Mouse (Mus musculus) hindbrain, embryonic 16.5 days (tissue): ENCODE measurements around the gene Nkain4. TPM values are rescaled to one million over a fixed set of nuclear protein-coding genes. Genes with fewer than 3 reads are reported as not detected.

Experiments used
- ATAC-seq: fragments of 200-750 bp; cut with Nextera tagmentation; 2 replicates; pipeline ENCODE4 v1.8.0; 2017; ENCODE audit warnings: moderate TSS enrichment, moderate library complexity
- H3K27ac ChIP-seq: fragments of 300-500 bp; sonication (generic); 2 replicates; pipeline ENCODE4 v1.5.1; 2014; ENCODE audit warnings: low read depth, mild to moderate bottlenecking, control low read depth, low read length, moderate library complexity
- H3K27me3 ChIP-seq: fragments of 300-500 bp; sonication (generic); replicated peaks from 2 replicates; pipeline ENCODE4 v1.6.1; 2014; ENCODE audit warnings: low read length; ENCODE audit not compliant: control insufficient read depth, insufficient read depth
- H3K36me3 ChIP-seq: fragments of 300-500 bp; sonication (generic); 2 replicates; pipeline ENCODE4 v1.6.1; 2014; ENCODE audit warnings: mild to moderate bottlenecking, low read length, moderate library complexity, mixed read lengths; ENCODE audit not compliant: control insufficient read depth, insufficient read depth
- H3K4me1 ChIP-seq: fragments of 300-500 bp; sonication (generic); 2 replicates; pipeline ENCODE4 v1.6.1; 2014; ENCODE audit warnings: low read depth, low read length; ENCODE audit not compliant: control insufficient read depth, insufficient read depth
- H3K4me2 ChIP-seq: fragments of 300-500 bp; sonication (generic); 2 replicates; pipeline ENCODE4 v1.6.1; 2014; ENCODE audit warnings: mild to moderate bottlenecking, low read length, control low read depth, moderate library complexity
- H3K4me3 ChIP-seq: fragments of 300-500 bp; sonication (generic); 2 replicates; pipeline ENCODE4 v1.5.1; 2014; ENCODE audit warnings: mild to moderate bottlenecking, low read length, control low read depth, moderate library complexity
- H3K9ac ChIP-seq: fragments of 300-500 bp; sonication (generic); 2 replicates; pipeline ENCODE4 v1.6.1; 2014; ENCODE audit warnings: low read depth, mild to moderate bottlenecking, control low read depth, low read length, moderate library complexity
- H3K9me3 ChIP-seq: fragments of 300-500 bp; sonication (generic); 2 replicates; pipeline ENCODE4 v1.6.1; 2014; ENCODE audit warnings: mild to moderate bottlenecking, low read length, moderate library complexity; ENCODE audit not compliant: control insufficient read depth
- WGBS: fragments of 180-500 bp; shearing (Covaris S2); extraction: QIAGEN DNeasy Blood & Tissue Kit; methylation state at CpG from one replicate; pipeline ENCODE4 v1.1.7; 2014; 5-methylcytosine and 5-hydroxymethylcytosine counted together
- polyA plus RNA-seq: library from polyadenylated mRNA; unstranded; fragments of >200 nt; fragmentation: Nextera tagmentation; extraction: Ambion mirVana; gene quantifications from 2 replicates; pipeline ENCODE4 v1.2.1, GENCODE M21; 2015

Nkain4 gene
- polyA plus RNA-seq, 1 experiment from 2014 or later: 106 TPM

GRCm38 (mm10) chr2:180928723-180929122 is 25.8 kb downstream of the Nkain4 start, which contains the start of gene Birc7:
TSS of gene Birc7 (plus strand) at chr2:180929023.
- Histone ChIP-seq H3K4me2 (no peak within 1 kb of the TSS), H3K9ac (no peak within 1 kb of the TSS), H3K9me3 (no peaks in the 10 kb centered on the region), H3K27me3 (no peaks in the 10 kb centered on the region), H3K4me1 (no peaks in the 10 kb centered on the region), H3K36me3 (no peaks in the 10 kb centered on the region), H3K4me3 (no peak within 1 kb of the TSS), H3K27ac (no peak within 1 kb of the TSS)
- ATAC-seq: 0 out of 2 replicates have a peak, but pooled peaks have one; percentile 11
- WGBS: 36% methylated on average over 4 of the region's 4 CpGs

DNA sequence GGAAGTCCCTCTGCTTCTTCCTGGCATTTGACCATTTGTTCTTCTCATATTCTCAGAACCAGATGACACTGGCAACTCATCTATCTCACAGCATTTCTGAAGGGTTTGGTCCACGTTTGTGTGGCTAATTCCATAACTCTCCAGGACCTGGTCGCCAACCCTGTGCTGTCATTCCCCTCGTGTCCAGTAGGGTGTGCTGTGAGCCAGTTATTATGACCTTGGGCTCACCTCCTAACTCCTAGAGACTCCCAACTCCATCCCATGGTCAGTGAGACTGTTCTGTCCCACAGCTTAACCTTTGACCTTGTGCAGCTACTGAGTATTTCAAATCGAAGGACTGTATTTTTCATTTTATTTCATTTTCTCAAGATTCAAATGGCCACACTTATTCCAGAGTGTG is 29.3 kb downstream of the Nkain4 start:
- 5% methylated on average over 4 of the region's 4 CpGs for WGBS
- H3K4me2 ChIP-seq: no peak overlapping the region
- H3K4me1 ChIP-seq: no peaks in the 10 kb centered on the region
- no peaks in the 10 kb centered on the region for H3K36me3 ChIP-seq
- no peak overlapping the region for H3K27ac ChIP-seq
- no peaks in the 10 kb centered on the region for H3K27me3 ChIP-seq
- H3K4me3 ChIP-seq: no peak overlapping the region
- no peak for ATAC-seq
- H3K9me3 ChIP-seq: no peaks in the 10 kb centered on the region
- H3K9ac ChIP-seq: no peak overlapping the region

DNA sequence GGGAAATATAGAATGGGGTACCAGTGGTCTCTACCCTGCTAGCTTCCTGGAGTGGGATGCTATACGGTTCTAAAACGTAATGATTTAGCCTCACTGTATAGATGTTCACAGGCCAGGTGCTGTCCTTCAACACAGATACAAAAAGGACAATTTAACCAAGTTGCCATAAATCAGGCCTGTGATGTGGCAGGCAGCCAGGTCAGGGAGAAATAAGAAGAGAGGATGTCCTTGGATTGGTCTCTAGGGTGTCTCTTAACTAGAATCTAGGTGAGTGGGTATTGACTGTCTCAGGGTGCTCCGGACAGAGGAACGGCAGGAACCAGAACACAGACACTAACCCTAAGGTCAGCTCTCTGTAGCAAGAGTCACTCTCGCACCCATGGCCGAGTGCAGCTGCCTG is 31.8 kb downstream of the Nkain4 start:
- Histone ChIP-seq H3K27me3 (no peaks in the 10 kb centered on the region), H3K4me3 (no peak overlapping the region), H3K27ac (no peak overlapping the region), H3K4me1 (peaks cover 9% of the 10 kb centered on the region), H3K4me2 (no peak overlapping the region), H3K9ac (no peak overlapping the region), H3K9me3 (no peaks in the 10 kb centered on the region), H3K36me3 (peaks cover 1% of the 10 kb centered on the region; the same call in 1 of the 2 replicates)
- WGBS: 86% methylated on average over 6 of the region's 6 CpGs
- ATAC-seq: no peak

DNA sequence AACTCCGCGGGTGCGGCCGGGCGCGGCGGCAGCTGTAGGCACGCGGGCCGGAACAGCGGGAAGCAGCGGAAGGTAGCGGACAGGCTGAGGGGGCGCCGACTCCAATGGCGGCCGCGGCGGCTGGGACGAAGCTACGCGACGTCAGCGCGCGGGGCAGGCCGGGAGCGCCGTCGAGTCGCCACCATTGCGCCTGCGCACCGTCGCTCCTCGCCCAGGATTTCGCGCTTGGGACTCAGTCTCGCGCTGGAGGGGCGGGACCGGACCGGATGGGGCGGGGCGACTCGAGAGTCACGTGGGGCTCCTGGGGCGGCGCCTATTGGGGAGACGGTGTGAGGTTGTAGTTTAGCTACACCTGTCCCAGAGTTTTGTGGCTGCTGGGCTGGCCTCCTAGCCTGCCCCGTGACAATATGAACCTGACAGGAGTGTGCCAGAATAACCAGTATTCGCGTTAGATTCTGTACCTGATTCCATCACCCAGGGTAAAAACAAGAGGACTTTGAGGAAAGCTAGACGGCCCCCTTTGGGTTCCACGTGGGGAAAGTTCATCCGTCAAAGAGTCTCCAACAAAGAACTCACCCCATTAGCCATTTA is 33.6 kb downstream of the Nkain4 start, which contains the start of gene Ythdf1:
Ythdf1 (minus strand) TSS at position 140 of the 591 bp plus-strand sequence.
- H3K27me3 ChIP-seq: no peaks in the 10 kb centered on the region
- peak within 1 kb of the TSS; percentile 90 for H3K9ac ChIP-seq
- peak within 1 kb of the TSS; percentile 100 for H3K4me3 ChIP-seq
- H3K9me3 ChIP-seq: no peaks in the 10 kb centered on the region
- H3K36me3 ChIP-seq: peaks cover 5% of the 10 kb centered on the region
- H3K4me1 ChIP-seq: peaks cover 9% of the 10 kb centered on the region
- WGBS: under 1% methylated on average over 42 of the region's 56 CpGs
- H3K27ac ChIP-seq: peak within 1 kb of the TSS; percentile 68
- ATAC-seq: peak; percentile 95
- H3K4me2 ChIP-seq: peak within 1 kb of the TSS; percentile 92

DNA sequence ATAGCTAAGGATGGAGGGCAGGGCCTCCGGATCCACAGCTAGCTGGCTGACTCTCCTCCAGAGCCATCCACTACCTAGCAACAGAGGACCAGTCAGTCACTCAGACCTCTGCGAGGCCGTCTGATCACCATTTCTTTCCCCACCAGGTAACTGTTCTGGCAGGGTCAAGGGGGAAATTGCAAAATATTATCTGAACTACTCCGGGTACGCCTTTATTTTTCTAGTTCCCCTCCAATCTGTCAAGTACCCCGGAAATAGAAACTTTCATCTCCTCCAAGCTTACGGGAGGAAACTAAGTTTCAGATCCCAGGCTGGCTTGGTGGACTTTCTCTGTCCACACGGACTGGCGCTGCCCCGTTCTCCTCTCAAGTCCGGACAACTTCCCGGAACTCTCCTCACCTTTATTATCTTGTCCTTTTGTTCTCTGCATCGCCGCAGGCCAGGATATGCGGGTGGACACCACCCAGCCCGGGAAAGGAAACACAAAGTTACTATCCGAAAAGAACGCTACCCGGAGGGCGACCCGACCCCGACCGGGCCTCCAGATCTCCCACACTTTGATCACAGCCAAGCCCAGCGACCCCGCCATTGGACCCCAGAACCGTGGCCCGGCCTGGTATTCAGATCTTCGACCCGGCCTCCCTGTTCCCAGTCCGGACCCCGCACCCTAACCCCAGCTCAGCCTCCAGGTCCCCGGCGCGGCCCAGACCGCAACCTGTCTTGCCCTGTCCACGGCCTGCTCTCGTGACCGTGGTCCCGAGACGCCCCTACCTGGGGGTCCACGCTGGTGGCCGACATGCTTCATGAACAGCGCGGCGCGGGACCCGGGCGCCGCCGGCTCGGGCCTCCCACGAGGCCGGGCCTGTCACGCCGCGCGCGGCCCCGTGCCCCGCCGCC is 34.3 kb downstream of the Nkain4 start:
- Histone ChIP-seq H3K9me3 (no peaks in the 10 kb centered on the region), H3K4me3 (peak overlapping the region; percentile 100), H3K9ac (peak overlapping the region; percentile 90), H3K4me1 (peaks cover 9% of the 10 kb centered on the region), H3K4me2 (peak overlapping the region; percentile 92), H3K27me3 (no peaks in the 10 kb centered on the region), H3K36me3 (peaks cover 10% of the 10 kb centered on the region), H3K27ac (peak overlapping the region; percentile 68)
- 1% methylated on average over 61 of the region's 61 CpGs for WGBS
- ATAC-seq: peak; percentile 76

GRCm38 (mm10) chr2:180915886-180916433 is 38.5 kb downstream of the Nkain4 start:
- H3K9ac ChIP-seq: no peak overlapping the region
- no peaks in the 10 kb centered on the region for H3K27me3 ChIP-seq
- H3K4me2 ChIP-seq: no peak overlapping the region
- H3K9me3 ChIP-seq: no peaks in the 10 kb centered on the region
- no peak overlapping the region for H3K4me3 ChIP-seq
- H3K27ac ChIP-seq: no peak overlapping the region
- peaks cover 28% of the 10 kb centered on the region for H3K36me3 ChIP-seq
- ATAC-seq: no peak
- peaks cover 9% of the 10 kb centered on the region for H3K4me1 ChIP-seq
- 81% methylated on average over 3 of the region's 3 CpGs for WGBS

DNA sequence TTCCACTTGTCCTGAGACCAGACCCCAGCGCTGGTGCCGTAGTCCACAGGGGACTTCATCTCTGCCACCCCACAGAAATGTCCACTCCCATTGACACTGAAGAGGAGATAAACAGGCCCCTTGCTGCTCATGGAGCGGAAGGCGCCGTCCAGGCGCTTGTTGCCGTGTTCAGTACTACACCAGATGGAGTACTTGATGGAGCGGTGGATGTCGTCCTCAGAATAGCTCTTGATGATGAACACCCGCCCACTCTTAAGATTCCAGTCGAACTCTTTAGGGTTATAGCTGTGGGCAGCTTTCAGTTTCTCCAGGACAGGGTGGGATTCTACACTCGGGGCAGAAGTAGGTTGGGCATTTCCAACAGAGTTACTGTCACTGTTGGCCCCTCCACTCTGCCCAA is 43.6 kb downstream of the Nkain4 start:
- 90% methylated on average over 12 of the region's 12 CpGs for WGBS
- no peaks in the 10 kb centered on the region for H3K9me3 ChIP-seq
- H3K27ac ChIP-seq: no peak overlapping the region
- H3K9ac ChIP-seq: no peak overlapping the region
- peaks cover 32% of the 10 kb centered on the region for H3K36me3 ChIP-seq
- H3K27me3 ChIP-seq: no peaks in the 10 kb centered on the region
- no peak overlapping the region for H3K4me2 ChIP-seq
- ATAC-seq: no peak
- H3K4me1 ChIP-seq: no peaks in the 10 kb centered on the region
- H3K4me3 ChIP-seq: no peak overlapping the region

DNA sequence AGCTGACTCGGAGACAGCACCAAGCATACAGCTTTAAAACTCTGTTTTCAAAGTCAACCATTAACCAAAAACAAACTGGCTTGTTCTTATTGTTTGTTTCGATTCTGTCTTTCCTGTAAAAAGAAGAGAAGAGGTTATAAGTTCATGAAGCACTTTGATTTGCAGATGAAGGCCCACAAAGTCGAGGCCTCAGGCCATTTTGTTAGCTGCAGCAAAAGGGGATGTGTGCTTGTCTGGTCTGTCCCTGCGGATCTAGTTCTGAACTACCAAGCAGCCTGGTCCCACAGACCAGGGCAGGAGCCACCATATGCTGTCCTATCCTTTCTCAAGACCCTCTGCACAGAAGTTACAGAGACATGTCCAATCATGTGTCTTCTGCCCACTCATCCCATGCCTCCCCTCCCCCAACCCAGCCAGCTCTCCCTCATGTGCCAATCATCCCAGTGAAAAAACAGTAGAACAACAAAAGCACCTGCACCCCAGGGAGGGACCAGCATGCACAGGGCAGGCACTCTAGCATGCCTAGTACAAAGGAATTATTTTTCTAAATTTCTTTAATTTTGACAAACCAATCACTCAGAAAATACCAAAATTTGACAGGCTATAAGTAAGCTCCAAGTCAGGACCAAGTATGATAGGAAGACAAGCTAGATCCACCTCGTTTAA is 48.8 kb downstream of the Nkain4 start:
- 45% methylated on average over 5 of the region's 5 CpGs for WGBS
- H3K4me2 ChIP-seq: no peak overlapping the region
- H3K27ac ChIP-seq: no peak overlapping the region
- H3K36me3 ChIP-seq: peaks cover 11% of the 10 kb centered on the region
- no peaks in the 10 kb centered on the region for H3K4me1 ChIP-seq
- H3K27me3 ChIP-seq: no peaks in the 10 kb centered on the region
- H3K9me3 ChIP-seq: no peaks in the 10 kb centered on the region
- H3K4me3 ChIP-seq: no peak overlapping the region
- H3K9ac ChIP-seq: no peak overlapping the region
- ATAC-seq: 0 out of 2 replicates have a peak, but pooled peaks have one; percentile 15
